Mouse (Mus musculus) liver, embryonic 11.5 days (tissue): ENCODE measurements around the gene Tmem178b. TPM values are rescaled to one million over a fixed set of nuclear protein-coding genes. Genes with fewer than 3 reads are reported as not detected.

Source experiments
- ATAC-seq: fragments of 200-750 bp; cut with Nextera tagmentation; replicated peaks from 2 replicates; pipeline ENCODE4 v1.8.0; 2017; ENCODE audit warnings: moderate number of reproducible peaks, mild to moderate bottlenecking, moderate TSS enrichment, moderate library complexity; ENCODE audit not compliant: low FRiP score
- DNase-seq: peaks from one replicate; pipeline ENCODE4 v3.0.0-alpha.2; 2017; ENCODE audit warnings: low spot score
- H3K27ac ChIP-seq: fragments of 300-500 bp; sonication (generic); 2 replicates; pipeline ENCODE4 v1.5.1; 2014; ENCODE audit warnings: mild to moderate bottlenecking, low read depth, low read length, control low read depth
- H3K27me3 ChIP-seq: fragments of 300-500 bp; sonication (generic); replicated peaks from 2 replicates; pipeline ENCODE4 v1.6.1; 2014; ENCODE audit warnings: low read length, mixed read lengths; ENCODE audit not compliant: control insufficient read depth, insufficient read depth
- H3K36me3 ChIP-seq: fragments of 300-500 bp; sonication (generic); 2 replicates; pipeline ENCODE4 v1.6.1; 2014; ENCODE audit warnings: mild to moderate bottlenecking, low read length, moderate library complexity, mixed read lengths; ENCODE audit not compliant: control insufficient read depth, insufficient read depth
- H3K4me1 ChIP-seq: fragments of 300-500 bp; sonication (generic); replicated peaks from 2 replicates; pipeline ENCODE4 v1.6.1; 2014; ENCODE audit warnings: low read length, mixed read lengths; ENCODE audit not compliant: control insufficient read depth, insufficient read depth
- H3K4me2 ChIP-seq: fragments of 300-500 bp; sonication (generic); 2 replicates; pipeline ENCODE4 v1.6.1; 2014; ENCODE audit warnings: mild to moderate bottlenecking, control low read depth, moderate library complexity
- H3K4me3 ChIP-seq: fragments of 300-500 bp; sonication (generic); 2 replicates; pipeline ENCODE4 v1.5.1; 2014; ENCODE audit warnings: low read depth, low read length, control low read depth
- H3K9ac ChIP-seq: fragments of 300-500 bp; sonication (generic); 2 replicates; pipeline ENCODE4 v1.6.1; 2014; ENCODE audit warnings: low read depth, low read length, control low read depth
- H3K9me3 ChIP-seq: fragments of 300-500 bp; sonication (generic); 2 replicates; pipeline ENCODE4 v1.6.1; 2016; ENCODE audit warnings: low read length, inconsistent platforms, mixed read lengths; ENCODE audit not compliant: control insufficient read depth
- WGBS: fragments of 180-500 bp; shearing (Covaris S2); extraction: QIAGEN DNeasy Blood & Tissue Kit; methylation state at CpG from one replicate; pipeline ENCODE4 v1.1.7; 2014; 5-methylcytosine and 5-hydroxymethylcytosine counted together
- polyA plus RNA-seq: library from polyadenylated mRNA; unstranded; fragments of >200 nt; fragmentation: Nextera tagmentation; extraction: Ambion mirVana; gene quantifications from 2 replicates; pipeline ENCODE4 v1.2.1, GENCODE M21; 2014

Gene Tmem178b
- polyA plus RNA-seq, 1 experiment from 2014 or later: 0.15 TPM

GRCm38 (mm10) chr6:40019396-40019795 is 146.3 kb downstream of the Tmem178b start:
- no peak overlapping the region for H3K9ac ChIP-seq
- no peak for ATAC-seq
- H3K4me2 ChIP-seq: no peak overlapping the region
- H3K4me3 ChIP-seq: no peak overlapping the region
- no peaks in the 10 kb centered on the region for H3K4me1 ChIP-seq
- no peaks in the 10 kb centered on the region for H3K9me3 ChIP-seq
- 35% methylated on average over 4 of the region's 4 CpGs for WGBS
- H3K27ac ChIP-seq: no peak overlapping the region
- H3K36me3 ChIP-seq: no peaks in the 10 kb centered on the region
- H3K27me3 ChIP-seq: no peaks in the 10 kb centered on the region
- DNase-seq: no peak

- Histone ChIP-seq H3K9me3 (no peaks in the 10 kb centered on the region), H3K36me3 (no peaks in the 10 kb centered on the region), H3K4me1 (no peaks in the 10 kb centered on the region), H3K9ac (no peak overlapping the region), H3K27ac (no peak overlapping the region), H3K4me2 (no peak overlapping the region), H3K4me3 (no peak overlapping the region), H3K27me3 (no peaks in the 10 kb centered on the region)
- no peak for DNase-seq
- 71% methylated on average over 4 of the region's 4 CpGs for WGBS
- no peak for ATAC-seq
Measured at GRCm38 (mm10) chr6:40023592-40024335, 150.7 kb downstream of the Tmem178b start.

- H3K9ac ChIP-seq: no peak overlapping the region
- H3K4me2 ChIP-seq: no peak overlapping the region
- ATAC-seq (no peak), DNase-seq (no peak)
- 74% methylated on average over 5 of the region's 5 CpGs for WGBS
- H3K27me3 ChIP-seq: no peaks in the 10 kb centered on the region
- H3K27ac ChIP-seq: no peak overlapping the region
- H3K36me3 ChIP-seq: no peaks in the 10 kb centered on the region
- no peak overlapping the region for H3K4me3 ChIP-seq
- no peaks in the 10 kb centered on the region for H3K4me1 ChIP-seq
- no peaks in the 10 kb centered on the region for H3K9me3 ChIP-seq
Measured at GRCm38 (mm10) chr6:40024336-40024934, 151.4 kb downstream of the Tmem178b start.

- Histone ChIP-seq H3K36me3 (no peaks in the 10 kb centered on the region), H3K9ac (no peak overlapping the region), H3K9me3 (no peaks in the 10 kb centered on the region), H3K4me1 (no peaks in the 10 kb centered on the region), H3K4me2 (no peak overlapping the region), H3K27ac (no peak overlapping the region), H3K27me3 (no peaks in the 10 kb centered on the region), H3K4me3 (no peak overlapping the region)
- ATAC-seq (no peak), DNase-seq (no peak)
Measured at GRCm38 (mm10) chr6:40032901-40033300, 159.8 kb downstream of the Tmem178b start.

GRCm38 (mm10) chr6:40033935-40034334 is 160.9 kb downstream of the Tmem178b start:
- no peak overlapping the region for H3K4me3 ChIP-seq
- no peaks in the 10 kb centered on the region for H3K27me3 ChIP-seq
- no peaks in the 10 kb centered on the region for H3K9me3 ChIP-seq
- WGBS: 78% methylated on average over 3 of the region's 3 CpGs
- no peak overlapping the region for H3K27ac ChIP-seq
- H3K36me3 ChIP-seq: no peaks in the 10 kb centered on the region
- no peak for ATAC-seq
- H3K4me1 ChIP-seq: no peaks in the 10 kb centered on the region
- no peak overlapping the region for H3K9ac ChIP-seq
- DNase-seq: no peak
- no peak overlapping the region for H3K4me2 ChIP-seq

- DNase-seq: no peak
- 43% methylated on average over 11 of the region's 11 CpGs for WGBS
Measured at GRCm38 (mm10) chr6:40048969-40049908, 176.2 kb downstream of the Tmem178b start.

GRCm38 (mm10) chr6:40049909-40050484 is 176.9 kb downstream of the Tmem178b start:
- no peak overlapping the region for H3K4me3 ChIP-seq
- ATAC-seq: no peak
- WGBS: 82% methylated on average over 5 of the region's 6 CpGs

More at GRCm38 (mm10) chr6:40048969-40049908, 176.2 kb downstream of the Tmem178b start:
- H3K9ac ChIP-seq: no peak overlapping the region
- H3K4me2 ChIP-seq: no peak overlapping the region
- no peaks in the 10 kb centered on the region for H3K36me3 ChIP-seq
- no peak overlapping the region for H3K27ac ChIP-seq
- ATAC-seq: no peak
- no peaks in the 10 kb centered on the region for H3K9me3 ChIP-seq
- H3K4me1 ChIP-seq: no peaks in the 10 kb centered on the region
- no peak overlapping the region for H3K4me3 ChIP-seq
- no peaks in the 10 kb centered on the region for H3K27me3 ChIP-seq

GRCm38 (mm10) chr6:40051698-40052097 is 178.6 kb downstream of the Tmem178b start:
- H3K4me1 ChIP-seq: no peaks in the 10 kb centered on the region
- H3K4me2 ChIP-seq: no peak overlapping the region
- no peaks in the 10 kb centered on the region for H3K36me3 ChIP-seq
- H3K27me3 ChIP-seq: no peaks in the 10 kb centered on the region
- H3K9ac ChIP-seq: no peak overlapping the region
- H3K27ac ChIP-seq: no peak overlapping the region
- H3K4me3 ChIP-seq: no peak overlapping the region
- WGBS: 84% methylated on average over 2 of the region's 2 CpGs
- no peaks in the 10 kb centered on the region for H3K9me3 ChIP-seq
- DNase-seq (no peak), ATAC-seq (no peak)

More at GRCm38 (mm10) chr6:40049909-40050484, 176.9 kb downstream of the Tmem178b start:
- H3K4me2 ChIP-seq: no peak overlapping the region
- DNase-seq: no peak
- H3K27ac ChIP-seq: no peak overlapping the region
- no peak overlapping the region for H3K9ac ChIP-seq
- H3K9me3 ChIP-seq: no peaks in the 10 kb centered on the region
- H3K27me3 ChIP-seq: no peaks in the 10 kb centered on the region
- no peaks in the 10 kb centered on the region for H3K36me3 ChIP-seq
- no peaks in the 10 kb centered on the region for H3K4me1 ChIP-seq
